Mouse (Mus musculus) stomach, postnatal 0 days (tissue): ENCODE data around the gene Rarres1.

ENCODE experiments used
- CTCF ChIP-seq: IDR thresholded peaks from 2 replicates; pipeline ENCODE4 v1.5.1; 2016; ENCODE audit warnings: antibody characterized with exemption, low read depth, mild to moderate bottlenecking, moderate library complexity
- EP300 ChIP-seq: optimal IDR thresholded peaks from 2 replicates; pipeline ENCODE3; 2016; ENCODE audit warnings: antibody characterized with exemption

DNA sequence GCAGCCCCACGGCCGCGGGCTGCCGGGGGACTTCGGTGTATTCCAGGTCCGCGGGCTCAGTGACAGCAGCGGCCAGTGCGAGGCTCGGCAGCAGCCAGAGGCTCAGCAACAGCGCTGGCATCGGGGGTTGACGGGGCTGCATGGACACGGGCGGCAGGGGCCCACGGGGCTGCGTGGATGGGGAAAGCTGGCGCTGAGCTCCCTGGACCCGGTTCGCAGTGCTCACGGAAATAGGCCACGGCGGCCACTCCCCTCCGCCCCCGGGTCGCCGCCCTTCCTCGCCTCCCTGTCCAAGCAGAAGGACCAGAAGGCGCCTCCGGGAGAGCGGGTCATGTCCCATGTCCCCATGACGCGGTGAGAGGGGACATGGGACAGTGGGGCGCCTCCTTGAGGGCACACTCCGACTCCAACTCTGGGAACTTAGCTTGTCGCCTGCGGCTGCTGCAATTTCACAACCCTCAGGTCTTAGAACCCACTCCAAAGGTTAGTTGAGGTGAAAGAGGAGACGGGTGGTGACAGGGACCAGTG is at the start of gene Rarres1:
- peak; percentile 35 for TF ChIP-seq CTCF
- no peak for TF ChIP-seq EP300
